Mouse (Mus musculus): ENCODE results near the gene Vti1a. TPM values are rescaled to one million over a fixed set of nuclear protein-coding genes. Genes with fewer than 3 reads are reported as not detected.
A peak's percentile ranks its signal among the peaks of the same experiment; 100 is the strongest.

The Vti1a gene
- polyA plus RNA-seq, 1 experiment from 2014 or later = 32.7 TPM

GRCm38 (mm10) chr19:55401638-55402037, 85.5 kb downstream of the Vti1a start:
- Histone ChIP-seq H3K9me3 (replicated peaks) (no peaks in the 10 kb centered on the region), H3K4me3 (no peak overlapping the region), H3K36me3 (0 out of 2 replicates have a peak, but pooled peaks cover 6% of the 10 kb centered on the region), H3K27ac (replicated peaks) (no peak overlapping the region), H3K27me3 (ENCODE audit: low read depth, poor library complexity, severe bottlenecking) (no peaks in the 10 kb centered on the region), H3K4me1 (peaks cover 3% of the 10 kb centered on the region; the same call in 1 of the 2 replicates)
- WGBS = 89% methylated on average over 11 of the region's 11 CpGs
- DNase-seq (ENCODE audit: low spot score) = no peak

- 43% methylated on average over 6 of the region's 6 CpGs for WGBS
- H3K27me3 ChIP-seq (ENCODE audit: low read depth, poor library complexity, severe bottlenecking) = no peaks in the 10 kb centered on the region
- no peak overlapping the region for H3K4me3 ChIP-seq
- H3K9me3 ChIP-seq (replicated peaks) = no peaks in the 10 kb centered on the region
- H3K36me3 ChIP-seq = no peaks in the 10 kb centered on the region
- DNase-seq (ENCODE audit: low spot score) = no peak
- H3K27ac ChIP-seq (replicated peaks) = peak overlapping the region; percentile 73
- H3K4me1 ChIP-seq = peaks cover 56% of the 10 kb centered on the region
Observed at GRCm38 (mm10) chr19:55408486-55408885, 92.4 kb downstream of the Vti1a start.

GRCm38 (mm10) chr19:55411415-55411814, 95.3 kb downstream of the Vti1a start:
- 68% methylated on average over 11 of the region's 11 CpGs for WGBS
- Histone ChIP-seq H3K9me3 (replicated peaks) (no peaks in the 10 kb centered on the region), H3K36me3 (no peaks in the 10 kb centered on the region), H3K4me3 (no peak overlapping the region; the same call in 1 of the 2 replicates), H3K27ac (replicated peaks) (peak overlapping the region; percentile 75), H3K4me1 (peaks cover 59% of the 10 kb centered on the region), H3K27me3 (ENCODE audit: low read depth, poor library complexity, severe bottlenecking) (no peaks in the 10 kb centered on the region)
- no peak for DNase-seq (ENCODE audit: low spot score)

- H3K4me1 ChIP-seq = peaks cover 59% of the 10 kb centered on the region
- no peaks in the 10 kb centered on the region for H3K27me3 ChIP-seq (ENCODE audit: low read depth, poor library complexity, severe bottlenecking)
- no peaks in the 10 kb centered on the region for H3K9me3 ChIP-seq (replicated peaks)
- 48% methylated on average over 2 of the region's 2 CpGs for WGBS
- DNase-seq (ENCODE audit: low spot score) = no peak
- H3K27ac ChIP-seq (replicated peaks) = peak overlapping the region; percentile 75
- no peak overlapping the region for H3K4me3 ChIP-seq
- H3K36me3 ChIP-seq = no peaks in the 10 kb centered on the region
Observed at GRCm38 (mm10) chr19:55411894-55412293, 95.8 kb downstream of the Vti1a start.

- H3K4me3 ChIP-seq = no peak overlapping the region
- H3K4me1 ChIP-seq = peaks cover 47% of the 10 kb centered on the region
- 0 out of 2 replicates have a peak overlapping the region, but pooled peaks have one; percentile 75 for H3K27ac ChIP-seq (replicated peaks)
- WGBS = 42% methylated on average over 8 of the region's 8 CpGs
- H3K9me3 ChIP-seq (replicated peaks) = no peaks in the 10 kb centered on the region
- H3K27me3 ChIP-seq (ENCODE audit: low read depth, poor library complexity, severe bottlenecking) = no peaks in the 10 kb centered on the region
- H3K36me3 ChIP-seq = no peaks in the 10 kb centered on the region
- peak; percentile 59 for DNase-seq (ENCODE audit: low spot score)
Observed at GRCm38 (mm10) chr19:55414050-55414449, 98.0 kb downstream of the Vti1a start.

- no peak for DNase-seq (ENCODE audit: low spot score)
- H3K27me3 ChIP-seq (ENCODE audit: low read depth, poor library complexity, severe bottlenecking) = no peaks in the 10 kb centered on the region
- no peak overlapping the region for H3K4me3 ChIP-seq
- H3K4me1 ChIP-seq = peaks cover 30% of the 10 kb centered on the region
- no peaks in the 10 kb centered on the region for H3K36me3 ChIP-seq
- WGBS = 35% methylated on average over 3 of the region's 3 CpGs
- H3K9me3 ChIP-seq (replicated peaks) = no peaks in the 10 kb centered on the region
- H3K27ac ChIP-seq (replicated peaks) = no peak overlapping the region
Observed at GRCm38 (mm10) chr19:55418756-55419155, 102.7 kb downstream of the Vti1a start.

GRCm38 (mm10) chr19:55419961-55420360, 103.9 kb downstream of the Vti1a start:
- H3K36me3 ChIP-seq = no peaks in the 10 kb centered on the region
- H3K9me3 ChIP-seq (replicated peaks) = no peaks in the 10 kb centered on the region
- peaks cover 34% of the 10 kb centered on the region for H3K4me1 ChIP-seq
- DNase-seq (ENCODE audit: low spot score) = no peak
- no peak overlapping the region for H3K4me3 ChIP-seq
- no peak overlapping the region for H3K27ac ChIP-seq (replicated peaks)
- 76% methylated on average over 3 of the region's 3 CpGs for WGBS
- H3K27me3 ChIP-seq (ENCODE audit: low read depth, poor library complexity, severe bottlenecking) = no peaks in the 10 kb centered on the region

GRCm38 (mm10) chr19:55421816-55422215, 105.7 kb downstream of the Vti1a start:
- Histone ChIP-seq H3K9me3 (replicated peaks) (no peaks in the 10 kb centered on the region), H3K4me3 (no peak overlapping the region), H3K27me3 (ENCODE audit: low read depth, poor library complexity, severe bottlenecking) (no peaks in the 10 kb centered on the region), H3K4me1 (peaks cover 38% of the 10 kb centered on the region), H3K27ac (replicated peaks) (peak overlapping the region; percentile 79), H3K36me3 (no peaks in the 10 kb centered on the region)
- no peak for DNase-seq (ENCODE audit: low spot score)
- WGBS = 90% methylated on average over 5 of the region's 5 CpGs

- Histone ChIP-seq H3K27ac (replicated peaks) (peak overlapping the region; percentile 79), H3K4me3 (no peak overlapping the region), H3K4me1 (peaks cover 38% of the 10 kb centered on the region), H3K9me3 (replicated peaks) (no peaks in the 10 kb centered on the region), H3K36me3 (no peaks in the 10 kb centered on the region), H3K27me3 (ENCODE audit: low read depth, poor library complexity, severe bottlenecking) (no peaks in the 10 kb centered on the region)
- WGBS = 55% methylated on average over 18 of the region's 18 CpGs
- no peak for DNase-seq (ENCODE audit: low spot score)
Observed at GRCm38 (mm10) chr19:55422311-55423064, 106.4 kb downstream of the Vti1a start.

- Histone ChIP-seq H3K36me3 (no peaks in the 10 kb centered on the region), H3K27ac (replicated peaks) (peak overlapping the region; percentile 79), H3K4me3 (no peak overlapping the region), H3K27me3 (ENCODE audit: low read depth, poor library complexity, severe bottlenecking) (no peaks in the 10 kb centered on the region), H3K4me1 (peaks cover 38% of the 10 kb centered on the region), H3K9me3 (replicated peaks) (no peaks in the 10 kb centered on the region)
- DNase-seq (ENCODE audit: low spot score) = no peak
- WGBS = 88% methylated on average over 11 of the region's 11 CpGs
Observed at GRCm38 (mm10) chr19:55423065-55423716, 107.1 kb downstream of the Vti1a start.

GRCm38 (mm10) chr19:55423952-55424351, 107.9 kb downstream of the Vti1a start:
- Histone ChIP-seq H3K36me3 (no peaks in the 10 kb centered on the region), H3K4me3 (no peak overlapping the region), H3K27ac (replicated peaks) (no peak overlapping the region), H3K4me1 (peaks cover 33% of the 10 kb centered on the region), H3K9me3 (replicated peaks) (no peaks in the 10 kb centered on the region), H3K27me3 (ENCODE audit: low read depth, poor library complexity, severe bottlenecking) (no peaks in the 10 kb centered on the region)
- 87% methylated on average over 8 of the region's 8 CpGs for WGBS
- no peak for DNase-seq (ENCODE audit: low spot score)

- Histone ChIP-seq H3K4me3 (no peak overlapping the region), H3K27me3 (ENCODE audit: low read depth, poor library complexity, severe bottlenecking) (no peaks in the 10 kb centered on the region), H3K9me3 (replicated peaks) (no peaks in the 10 kb centered on the region), H3K36me3 (no peaks in the 10 kb centered on the region), H3K4me1 (peaks cover 36% of the 10 kb centered on the region), H3K27ac (replicated peaks) (no peak overlapping the region)
- WGBS = 82% methylated on average over 6 of the region's 6 CpGs
- DNase-seq (ENCODE audit: low spot score) = no peak
Observed at GRCm38 (mm10) chr19:55424507-55424906, 108.4 kb downstream of the Vti1a start.

- no peak overlapping the region for H3K27ac ChIP-seq (replicated peaks)
- no peaks in the 10 kb centered on the region for H3K27me3 ChIP-seq (ENCODE audit: low read depth, poor library complexity, severe bottlenecking)
- DNase-seq (ENCODE audit: low spot score) = no peak
- H3K36me3 ChIP-seq = peaks cover 29% of the 10 kb centered on the region
- H3K9me3 ChIP-seq (replicated peaks) = peaks cover 9% of the 10 kb centered on the region; the same call in 1 of the 2 replicates
- no peak overlapping the region for H3K4me3 ChIP-seq
- H3K4me1 ChIP-seq = peaks cover 3% of the 10 kb centered on the region; the same call in 1 of the 2 replicates
- 85% methylated on average over 3 of the region's 3 CpGs for WGBS
Observed at GRCm38 (mm10) chr19:55440306-55440705, 124.2 kb downstream of the Vti1a start.

Measured in midbrain, embryonic 10.5 days (tissue).